Mouse (Mus musculus) heart, embryonic 13.5 days (tissue): ENCODE data around the gene Erbb4. TPM values are rescaled to one million over a fixed set of nuclear protein-coding genes. Genes with fewer than 3 reads are reported as not detected.

Experiments used
- ATAC-seq: fragments of 200-750 bp; cut with Nextera tagmentation; 2 replicates; pipeline ENCODE4 v1.8.0; 2017; ENCODE audit warnings: moderate TSS enrichment; ENCODE audit not compliant: insufficient number of reproducible peaks, low FRiP score, low TSS enrichment; ENCODE audit errors: extremely low read depth
- H3K27ac ChIP-seq: fragments of 300-500 bp; sonication (generic); replicated peaks from 2 replicates; pipeline ENCODE4 v1.5.1; 2015; ENCODE audit warnings: moderate library complexity, mild to moderate bottlenecking, inconsistent platforms
- H3K27me3 ChIP-seq: fragments of 300-500 bp; sonication (generic); replicated peaks from 2 replicates; pipeline ENCODE4 v1.6.1; 2015; ENCODE audit warnings: mild to moderate bottlenecking, inconsistent platforms
- H3K36me3 ChIP-seq: fragments of 300-500 bp; sonication (generic); 2 replicates; pipeline ENCODE4 v1.6.1; 2015; ENCODE audit warnings: mild to moderate bottlenecking, inconsistent platforms
- H3K4me1 ChIP-seq: fragments of 300-500 bp; sonication (generic); 2 replicates; pipeline ENCODE4 v1.6.1; 2015; ENCODE audit warnings: inconsistent platforms
- H3K4me2 ChIP-seq: fragments of 300-500 bp; sonication (generic); 2 replicates; pipeline ENCODE4 v1.6.1; 2015; ENCODE audit warnings: inconsistent platforms, mild to moderate bottlenecking, moderate library complexity
- H3K4me3 ChIP-seq: fragments of 300-500 bp; sonication (generic); 2 replicates; pipeline ENCODE4 v1.5.1; 2015; ENCODE audit warnings: moderate library complexity, mild to moderate bottlenecking, inconsistent platforms
- H3K9ac ChIP-seq: fragments of 300-500 bp; sonication (generic); 2 replicates; pipeline ENCODE4 v1.6.1; 2015; ENCODE audit warnings: inconsistent platforms, mild to moderate bottlenecking, moderate library complexity
- H3K9me3 ChIP-seq: fragments of 300-500 bp; sonication (generic); 2 replicates; pipeline ENCODE4 v1.6.1; 2016; ENCODE audit warnings: inconsistent platforms
- WGBS: fragments of 180-500 bp; shearing (Covaris S2); methylation state at CpG from one replicate; pipeline ENCODE4 v1.1.7; 2015; ENCODE audit warnings: mixed read lengths; 5-methylcytosine and 5-hydroxymethylcytosine counted together
- polyA plus RNA-seq: library from polyadenylated mRNA; unstranded; fragments of >200 nt; fragmentation: Nextera tagmentation; extraction: Ambion mirVana; gene quantifications from 2 replicates; pipeline ENCODE4 v1.2.1, GENCODE M21; 2015

The Erbb4 gene
- polyA plus RNA-seq, 1 experiment from 2014 or later: 6.2 TPM

DNA sequence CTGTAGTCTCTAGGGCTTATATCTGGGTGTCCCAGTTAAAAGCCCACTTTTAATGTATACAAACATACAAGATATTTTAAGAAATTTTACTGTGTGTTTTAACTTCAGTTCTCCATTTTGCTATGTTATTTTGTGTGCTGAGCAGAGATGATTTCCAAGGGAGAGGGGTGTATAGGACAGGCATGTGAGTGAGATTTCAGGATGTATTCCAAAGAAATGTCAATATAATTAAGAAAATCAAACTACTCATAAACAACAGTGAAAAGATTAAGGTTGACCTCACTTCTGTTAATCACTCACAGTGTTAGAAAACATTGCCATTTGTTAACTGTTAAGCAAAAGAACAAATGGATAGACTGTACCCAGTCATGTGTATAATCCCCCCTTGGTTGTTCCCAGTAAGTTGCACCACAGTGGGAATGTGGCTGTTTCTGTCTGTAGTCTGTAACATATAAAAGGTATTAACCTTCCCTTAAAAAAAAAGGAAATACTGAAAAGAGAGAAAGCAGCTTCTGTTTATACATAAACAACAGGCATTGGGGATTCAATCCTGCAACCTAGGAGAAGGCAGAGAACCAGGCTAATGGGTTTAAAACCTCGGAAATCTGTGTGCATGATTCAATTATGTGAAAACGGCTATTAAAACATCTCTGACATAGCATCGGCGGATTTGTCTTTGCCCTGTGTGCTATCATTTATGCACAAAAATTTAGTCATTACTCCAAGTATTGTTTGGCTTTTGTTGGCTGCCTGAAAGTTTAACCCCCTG is 84.5 kb downstream of the Erbb4 start:
- Histone ChIP-seq H3K4me1 (peaks cover 34% of the 10 kb centered on the region), H3K4me2 (no peak overlapping the region), H3K27me3 (no peaks in the 10 kb centered on the region), H3K9me3 (no peaks in the 10 kb centered on the region), H3K9ac (no peak overlapping the region), H3K4me3 (no peak overlapping the region), H3K27ac (no peak overlapping the region), H3K36me3 (no peaks in the 10 kb centered on the region)
- no peak for ATAC-seq
- WGBS: 74% methylated on average over 4 of the region's 4 CpGs

DNA sequence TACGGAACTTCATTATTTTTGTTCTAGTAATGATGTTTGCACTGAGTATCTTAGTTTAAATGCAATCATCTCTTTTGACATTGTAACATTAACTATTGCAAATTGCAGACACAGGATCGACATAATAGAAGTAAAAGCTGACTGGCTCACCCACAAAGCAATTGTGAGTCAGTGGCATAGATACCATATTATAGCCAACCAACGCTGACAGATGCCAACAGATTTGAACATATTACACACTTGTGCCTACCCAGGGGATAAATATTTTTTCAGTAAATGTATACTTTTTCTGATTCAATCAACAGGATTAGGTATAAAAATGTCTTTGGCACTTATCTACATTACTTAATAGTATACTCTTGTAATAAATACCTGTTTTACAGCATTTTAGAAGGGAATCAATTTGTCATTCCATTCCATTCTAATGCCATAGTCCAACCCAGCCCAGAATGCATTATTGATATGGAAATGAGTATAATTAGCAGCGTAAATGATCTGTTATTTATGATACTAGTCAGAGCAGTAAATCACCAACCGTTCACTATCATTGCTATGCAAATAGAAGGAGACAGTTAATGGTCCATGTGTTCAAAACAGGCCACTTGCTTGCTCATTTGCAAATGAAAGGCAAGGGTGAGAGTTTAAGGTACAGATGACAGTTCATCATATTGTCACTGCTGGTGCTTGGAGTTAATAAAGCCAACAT is 97.9 kb downstream of the Erbb4 start:
- Histone ChIP-seq H3K36me3 (no peaks in the 10 kb centered on the region), H3K4me2 (no peak overlapping the region), H3K4me1 (peaks cover 4% of the 10 kb centered on the region), H3K9ac (no peak overlapping the region), H3K27ac (no peak overlapping the region), H3K27me3 (no peaks in the 10 kb centered on the region), H3K4me3 (no peak overlapping the region), H3K9me3 (no peaks in the 10 kb centered on the region)
- no peak for ATAC-seq
- WGBS: 87% methylated on average over 5 of the region's 5 CpGs

DNA sequence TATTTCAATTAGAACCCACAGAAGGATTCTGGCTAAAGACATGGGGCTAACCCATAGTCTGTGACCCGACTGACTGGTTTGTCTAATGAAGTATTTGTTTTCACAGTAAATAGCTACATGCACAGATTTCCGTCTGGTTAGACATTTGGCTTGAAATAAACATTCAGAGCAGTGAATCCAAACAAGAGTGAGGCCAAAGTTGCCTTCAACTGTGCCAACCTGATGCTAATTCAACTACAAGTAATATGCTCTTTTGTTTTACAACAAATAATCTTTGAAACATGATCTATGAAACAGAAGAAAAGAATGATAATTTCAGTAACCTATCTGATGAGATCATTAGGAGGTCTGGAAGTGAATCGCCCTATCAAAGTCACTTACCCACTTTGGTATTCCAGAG is 106.5 kb downstream of the Erbb4 start:
- Histone ChIP-seq H3K9me3 (no peaks in the 10 kb centered on the region), H3K4me3 (no peak overlapping the region), H3K27me3 (no peaks in the 10 kb centered on the region), H3K36me3 (no peaks in the 10 kb centered on the region), H3K4me1 (peaks cover 5% of the 10 kb centered on the region), H3K27ac (no peak overlapping the region), H3K9ac (no peak overlapping the region), H3K4me2 (no peak overlapping the region)
- WGBS: 72% methylated on average over 3 of the region's 3 CpGs
- ATAC-seq: no peak

DNA sequence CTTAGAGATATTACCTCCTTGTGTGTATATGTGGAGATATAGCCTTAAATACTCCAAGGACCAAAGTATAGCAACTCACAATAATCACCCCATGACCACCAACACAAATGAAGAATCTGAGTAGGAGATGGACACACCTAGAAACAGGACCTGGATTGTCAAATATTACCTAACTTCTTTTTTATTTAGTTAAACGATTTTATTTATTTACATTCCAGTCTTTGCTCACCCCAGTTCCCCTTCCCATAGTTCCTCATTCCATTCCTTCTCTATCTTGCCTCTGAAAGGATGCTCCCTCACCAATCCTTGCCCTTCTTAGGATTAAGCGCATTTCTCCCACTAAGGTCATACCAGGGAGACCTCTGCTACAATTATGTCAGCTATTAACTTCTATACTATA is 128.6 kb downstream of the Erbb4 start:
- H3K9me3 ChIP-seq: no peaks in the 10 kb centered on the region
- no peak overlapping the region for H3K27ac ChIP-seq
- H3K4me3 ChIP-seq: no peak overlapping the region
- H3K36me3 ChIP-seq: no peaks in the 10 kb centered on the region
- 0 out of 2 replicates have a peak, but pooled peaks cover 3% of the 10 kb centered on the region for H3K4me1 ChIP-seq
- no peak overlapping the region for H3K4me2 ChIP-seq
- ATAC-seq: no peak
- no peaks in the 10 kb centered on the region for H3K27me3 ChIP-seq
- WGBS: 66% methylated on average over 2 of the region's 2 CpGs
- H3K9ac ChIP-seq: no peak overlapping the region

DNA sequence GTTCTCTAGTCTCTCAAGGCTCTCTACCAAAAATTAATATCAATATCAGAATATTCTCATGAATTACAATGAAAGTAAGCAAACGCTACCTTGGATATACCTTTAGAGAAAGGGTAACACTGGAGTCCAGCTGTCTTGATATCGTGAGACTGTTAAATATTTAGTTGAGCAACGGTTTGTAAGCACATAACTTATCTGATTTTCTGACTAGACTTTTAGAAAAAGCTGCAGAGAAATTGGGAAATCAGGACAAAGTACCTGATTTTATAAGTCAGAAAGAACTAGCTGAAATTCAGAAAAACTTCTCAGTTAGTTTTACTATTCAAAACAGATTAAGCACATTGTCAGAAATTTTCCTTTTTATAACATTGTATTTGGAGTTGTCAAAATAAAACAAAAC is 129.3 kb downstream of the Erbb4 start:
- no peaks in the 10 kb centered on the region for H3K9me3 ChIP-seq
- H3K36me3 ChIP-seq: no peaks in the 10 kb centered on the region
- ATAC-seq: no peak
- H3K27ac ChIP-seq: no peak overlapping the region
- no peak overlapping the region for H3K9ac ChIP-seq
- no peak overlapping the region for H3K4me2 ChIP-seq
- H3K4me1 ChIP-seq: peaks cover 7% of the 10 kb centered on the region
- no peaks in the 10 kb centered on the region for H3K27me3 ChIP-seq
- H3K4me3 ChIP-seq: no peak overlapping the region
- WGBS: 77% methylated on average over 3 of the region's 3 CpGs

DNA sequence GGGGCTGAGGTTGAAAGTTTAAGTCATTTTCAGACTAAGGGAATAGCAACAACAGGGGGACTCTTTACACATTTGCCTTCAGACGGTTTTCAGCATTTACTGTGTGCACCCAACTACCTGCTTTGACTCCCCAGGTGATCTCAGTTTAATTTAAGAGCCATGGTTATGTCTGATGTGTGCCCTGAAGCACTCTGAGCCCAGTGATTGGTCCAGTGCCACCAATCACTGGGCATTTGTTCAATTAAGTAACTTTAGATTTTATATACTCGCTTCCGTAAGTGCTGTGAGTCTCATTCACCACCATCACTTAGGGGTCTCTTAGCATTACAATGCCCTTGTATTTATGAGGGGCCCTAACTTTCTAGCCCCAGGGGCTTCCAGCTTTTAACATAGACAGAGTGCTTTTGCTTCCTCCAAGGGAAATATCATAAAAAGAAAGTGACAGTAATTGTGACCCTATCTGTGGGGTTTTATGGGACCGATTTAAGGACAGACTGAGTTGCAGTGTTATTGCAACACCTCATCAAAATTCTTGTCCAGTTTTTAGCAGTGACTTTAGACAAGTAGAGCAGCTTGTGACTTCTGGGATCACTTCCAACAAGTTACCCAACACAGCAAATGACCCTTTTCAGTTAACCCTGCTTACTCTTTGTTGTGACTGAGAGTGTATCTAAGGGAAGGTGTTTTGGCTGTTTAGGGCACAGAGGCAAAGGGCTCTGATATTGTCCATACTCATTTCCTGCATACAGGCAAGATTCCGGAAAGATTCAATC is 134.3 kb downstream of the Erbb4 start:
- peak overlapping the region; percentile 55 for H3K27ac ChIP-seq
- H3K9ac ChIP-seq: no peak overlapping the region
- ATAC-seq: no peak
- no peak overlapping the region for H3K4me3 ChIP-seq
- no peaks in the 10 kb centered on the region for H3K36me3 ChIP-seq
- no peaks in the 10 kb centered on the region for H3K9me3 ChIP-seq
- no peaks in the 10 kb centered on the region for H3K27me3 ChIP-seq
- peak overlapping the region; percentile 21; the same call in 1 of the 2 replicates for H3K4me2 ChIP-seq
- peaks cover 9% of the 10 kb centered on the region for H3K4me1 ChIP-seq
- 62% methylated on average over 5 of the region's 5 CpGs for WGBS

DNA sequence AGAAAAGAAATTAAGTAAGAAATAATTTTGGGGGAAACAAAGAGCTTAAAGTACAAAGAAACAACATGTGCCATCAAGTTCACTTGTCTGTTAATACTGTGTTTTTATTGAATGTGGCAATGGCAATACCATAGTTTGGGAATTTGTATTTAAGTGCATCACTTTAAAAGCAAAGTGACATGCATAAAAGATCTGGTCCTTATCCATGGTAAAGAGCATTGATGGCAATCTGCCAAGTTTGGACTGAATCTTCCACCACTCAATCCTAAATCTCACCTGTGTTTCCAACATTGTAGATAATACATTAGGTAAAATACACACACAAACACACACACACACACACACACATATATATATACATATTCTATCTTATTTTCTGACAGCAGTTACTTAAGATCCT is 143.7 kb downstream of the Erbb4 start:
- Histone ChIP-seq H3K4me2 (no peak overlapping the region), H3K9ac (no peak overlapping the region), H3K36me3 (no peaks in the 10 kb centered on the region), H3K9me3 (no peaks in the 10 kb centered on the region), H3K27me3 (no peaks in the 10 kb centered on the region), H3K4me1 (peaks cover 9% of the 10 kb centered on the region; the same call in 1 of the 2 replicates), H3K27ac (no peak overlapping the region), H3K4me3 (no peak overlapping the region)
- no peak for ATAC-seq

DNA sequence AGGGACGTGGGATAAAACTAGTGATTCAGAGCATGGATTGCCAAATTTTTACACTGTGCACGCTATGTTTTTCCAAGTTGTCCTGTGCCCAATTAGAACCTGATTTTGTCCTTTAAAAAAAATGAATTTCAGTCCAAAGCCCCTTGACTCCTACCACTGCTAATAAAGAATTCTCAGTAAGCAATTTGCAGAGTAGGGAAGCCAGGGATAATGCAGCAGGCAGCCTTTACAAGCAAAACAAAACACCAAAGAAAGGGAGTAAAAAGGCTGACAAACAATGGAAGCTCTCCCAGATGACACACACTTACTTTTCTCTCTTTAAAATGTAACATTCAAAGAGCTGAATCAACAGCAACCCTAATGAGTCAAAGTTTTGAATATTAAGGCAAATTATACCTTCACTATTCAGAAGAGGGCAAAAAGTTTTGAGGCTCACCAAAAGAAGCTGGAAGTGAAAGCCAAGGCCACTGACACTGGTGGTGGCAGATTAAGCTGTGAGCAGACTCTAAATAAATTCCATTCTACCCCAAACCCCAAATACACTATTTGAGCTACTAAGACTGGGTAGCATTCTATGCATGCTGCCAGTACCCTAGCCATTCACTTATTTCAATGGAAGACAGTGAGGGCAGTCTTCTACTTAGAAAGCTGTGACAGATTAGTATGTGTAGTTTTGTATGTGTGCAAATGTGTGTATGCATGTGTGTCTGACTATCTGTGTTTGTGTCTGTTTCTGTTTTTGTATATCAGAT is 146.3 kb downstream of the Erbb4 start:
- ATAC-seq: no peak
- Histone ChIP-seq H3K4me3 (no peak overlapping the region), H3K4me2 (no peak overlapping the region), H3K27ac (peak overlapping the region; percentile 24; the same call in 1 of the 2 replicates), H3K9me3 (no peaks in the 10 kb centered on the region), H3K4me1 (peaks cover 21% of the 10 kb centered on the region), H3K27me3 (no peaks in the 10 kb centered on the region), H3K9ac (no peak overlapping the region), H3K36me3 (no peaks in the 10 kb centered on the region)
- 66% methylated on average over 2 of the region's 2 CpGs for WGBS

DNA sequence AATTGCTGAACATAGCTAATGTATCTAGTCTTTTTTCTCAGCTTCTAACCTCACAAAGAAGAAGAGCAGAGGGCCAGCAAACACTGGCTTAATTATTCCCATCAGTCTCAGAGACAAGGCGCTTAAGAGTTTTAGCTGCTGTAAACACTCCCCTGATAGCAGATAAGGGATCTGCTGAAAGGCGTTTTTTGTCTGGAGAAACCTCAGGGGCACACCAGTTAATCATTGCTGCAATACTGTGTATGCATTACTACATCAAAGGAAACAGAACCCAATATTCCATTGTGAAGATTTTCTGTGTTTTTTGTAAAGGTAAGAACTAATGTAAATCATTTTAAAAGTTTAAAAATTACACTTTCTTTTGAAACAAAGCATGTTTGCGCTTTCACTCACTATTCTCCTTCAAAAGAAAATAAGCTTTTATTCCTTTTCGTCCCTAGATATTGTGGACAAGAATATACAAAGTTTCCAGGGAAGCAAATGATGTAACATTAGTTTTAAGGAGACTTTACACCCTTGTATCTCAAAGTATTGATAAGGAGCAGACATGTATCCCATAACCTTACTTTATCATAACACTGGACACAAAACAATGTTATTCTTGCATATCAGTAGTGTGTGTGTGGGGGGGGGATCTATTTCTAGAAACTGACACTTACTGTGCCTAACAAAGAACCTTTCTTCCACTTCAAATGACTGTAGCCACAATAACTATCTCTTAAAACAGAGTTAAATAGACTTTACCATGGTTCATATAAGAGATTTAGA is 150.9 kb downstream of the Erbb4 start:
- WGBS: 19% methylated on average over 4 of the region's 4 CpGs
- Histone ChIP-seq H3K4me1 (peaks cover 31% of the 10 kb centered on the region), H3K9ac (peak overlapping the region; percentile 37; the same call in 1 of the 2 replicates), H3K4me2 (peak overlapping the region; percentile 51), H3K9me3 (no peaks in the 10 kb centered on the region), H3K36me3 (no peaks in the 10 kb centered on the region), H3K4me3 (no peak overlapping the region), H3K27me3 (no peaks in the 10 kb centered on the region), H3K27ac (peak overlapping the region; percentile 83)
- ATAC-seq: no peak

DNA sequence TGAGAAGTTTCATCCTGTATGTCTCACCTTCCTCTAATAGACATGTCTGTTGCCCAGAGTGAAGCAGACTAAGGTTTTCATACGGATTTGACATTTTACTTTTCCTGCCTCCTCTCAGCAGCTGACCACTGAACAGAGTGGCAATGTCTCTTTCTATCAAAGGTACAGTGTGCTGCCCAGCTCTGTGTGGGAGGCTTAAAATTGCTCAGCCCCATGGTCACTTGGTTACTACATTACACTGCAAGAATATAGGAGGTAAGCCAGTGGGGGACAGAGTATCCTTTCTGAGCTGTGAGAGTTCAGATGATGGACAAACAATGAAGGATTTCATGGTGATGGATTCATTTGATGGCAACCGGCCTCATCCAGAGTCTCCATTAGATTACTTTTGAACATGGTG is 152.4 kb downstream of the Erbb4 start:
- Histone ChIP-seq H3K9ac (no peak overlapping the region), H3K4me2 (no peak overlapping the region), H3K36me3 (no peaks in the 10 kb centered on the region), H3K27ac (no peak overlapping the region), H3K4me3 (no peak overlapping the region), H3K27me3 (no peaks in the 10 kb centered on the region), H3K4me1 (peaks cover 33% of the 10 kb centered on the region), H3K9me3 (no peaks in the 10 kb centered on the region)
- WGBS: 59% methylated on average over 2 of the region's 2 CpGs
- no peak for ATAC-seq
